Mouse (Mus musculus) intestine, embryonic 15.5 days (tissue): ENCODE measurements around the gene Trappc5. TPM values are rescaled to one million over a fixed set of nuclear protein-coding genes. Genes with fewer than 3 reads are reported as not detected.
A peak's percentile ranks its signal among the peaks of the same experiment; 100 is the strongest.

Experiments
- ATAC-seq: fragments of 200-750 bp; cut with Nextera tagmentation; 2 replicates; pipeline ENCODE4 v1.8.0; 2017; ENCODE audit warnings: moderate TSS enrichment, moderate library complexity
- H3K27ac ChIP-seq: fragments of 300-500 bp; sonication (generic); 2 replicates; pipeline ENCODE4 v1.5.1; 2015; ENCODE audit warnings: mild to moderate bottlenecking, inconsistent platforms
- H3K27me3 ChIP-seq: fragments of 300-500 bp; sonication (generic); replicated peaks from 2 replicates; pipeline ENCODE4 v1.6.1; 2015; ENCODE audit warnings: inconsistent platforms
- H3K36me3 ChIP-seq: fragments of 300-500 bp; sonication (generic); 2 replicates; pipeline ENCODE4 v1.6.1; 2015; ENCODE audit warnings: inconsistent platforms
- H3K4me1 ChIP-seq: fragments of 300-500 bp; sonication (generic); replicated peaks from 2 replicates; pipeline ENCODE4 v1.6.1; 2015; ENCODE audit warnings: inconsistent platforms
- H3K4me2 ChIP-seq: fragments of 300-500 bp; sonication (generic); replicated peaks from 2 replicates; pipeline ENCODE4 v1.6.1; 2015; ENCODE audit warnings: mild to moderate bottlenecking, inconsistent platforms
- H3K4me3 ChIP-seq: fragments of 300-500 bp; sonication (generic); replicated peaks from 2 replicates; pipeline ENCODE4 v1.5.1; 2015; ENCODE audit warnings: inconsistent platforms
- H3K9ac ChIP-seq: fragments of 300-500 bp; sonication (generic); 2 replicates; pipeline ENCODE4 v1.6.1; 2015; ENCODE audit warnings: inconsistent platforms
- H3K9me3 ChIP-seq: fragments of 300-500 bp; sonication (generic); 2 replicates; pipeline ENCODE4 v1.6.1; 2016; ENCODE audit warnings: inconsistent platforms
- WGBS: fragments of 180-500 bp; shearing (Covaris S2); methylation state at CpG from one replicate; pipeline ENCODE4 v1.1.7; 2015; 5-methylcytosine and 5-hydroxymethylcytosine counted together
- polyA plus RNA-seq: library from polyadenylated mRNA; unstranded; fragments of >200 nt; fragmentation: Nextera tagmentation; extraction: Ambion mirVana; gene quantifications from 2 replicates; pipeline ENCODE4 v1.2.1, GENCODE M21; 2015

Gene Trappc5
- polyA plus RNA-seq, 1 experiment from 2014 or later, result 36.0 TPM

GRCm38 (mm10) chr8:3654726-3655508 is 21.2 kb upstream of the Trappc5 start:
- Histone ChIP-seq H3K9ac (no peak overlapping the region), H3K4me1 (no peaks in the 10 kb centered on the region), H3K36me3 (no peaks in the 10 kb centered on the region), H3K9me3 (no peaks in the 10 kb centered on the region), H3K27me3 (no peaks in the 10 kb centered on the region), H3K27ac (no peak overlapping the region), H3K4me2 (no peak overlapping the region), H3K4me3 (no peak overlapping the region)
- ATAC-seq, result peak; percentile 12; the same call in 1 of the 2 replicates
- 70% methylated on average over 11 of the region's 11 CpGs for WGBS

GRCm38 (mm10) chr8:3655526-3655925 is 20.6 kb upstream of the Trappc5 start, which contains the start of gene Retn:
TSS of gene Retn (plus strand) at chr8:3655770.
- Histone ChIP-seq H3K9ac (no peak within 1 kb of the TSS), H3K4me2 (no peak within 1 kb of the TSS), H3K27me3 (no peaks in the 10 kb centered on the region), H3K36me3 (no peaks in the 10 kb centered on the region), H3K9me3 (no peaks in the 10 kb centered on the region), H3K4me1 (no peaks in the 10 kb centered on the region), H3K4me3 (no peak within 1 kb of the TSS), H3K27ac (no peak within 1 kb of the TSS)
- ATAC-seq, result no peak
- 70% methylated on average over 3 of the region's 3 CpGs for WGBS

GRCm38 (mm10) chr8:3656725-3657381 is 19.2 kb upstream of the Trappc5 start:
- Histone ChIP-seq H3K4me2 (no peak overlapping the region), H3K27ac (no peak overlapping the region), H3K4me3 (no peak overlapping the region), H3K9ac (no peak overlapping the region), H3K4me1 (no peaks in the 10 kb centered on the region), H3K9me3 (no peaks in the 10 kb centered on the region), H3K36me3 (no peaks in the 10 kb centered on the region), H3K27me3 (no peaks in the 10 kb centered on the region)
- WGBS, result 22% methylated on average over 7 of the region's 7 CpGs
- no peak for ATAC-seq

GRCm38 (mm10) chr8:3660889-3661288 is 15.2 kb upstream of the Trappc5 start:
- WGBS, result 83% methylated on average over 8 of the region's 8 CpGs
- Histone ChIP-seq H3K36me3 (no peaks in the 10 kb centered on the region), H3K9me3 (no peaks in the 10 kb centered on the region), H3K27me3 (no peaks in the 10 kb centered on the region), H3K4me2 (no peak overlapping the region), H3K27ac (no peak overlapping the region), H3K4me1 (no peaks in the 10 kb centered on the region; the same call in 1 of the 2 replicates), H3K9ac (no peak overlapping the region), H3K4me3 (no peak overlapping the region)
- no peak for ATAC-seq

GRCm38 (mm10) chr8:3664405-3664804 is 11.7 kb upstream of the Trappc5 start:
- H3K4me2 ChIP-seq, result no peak overlapping the region
- no peaks in the 10 kb centered on the region for H3K9me3 ChIP-seq
- no peaks in the 10 kb centered on the region for H3K27me3 ChIP-seq
- no peak overlapping the region for H3K9ac ChIP-seq
- no peak overlapping the region for H3K4me3 ChIP-seq
- H3K36me3 ChIP-seq, result no peaks in the 10 kb centered on the region
- 68% methylated on average over 5 of the region's 5 CpGs for WGBS
- ATAC-seq, result no peak
- no peak overlapping the region for H3K27ac ChIP-seq
- H3K4me1 ChIP-seq, result no peaks in the 10 kb centered on the region; the same call in 1 of the 2 replicates

GRCm38 (mm10) chr8:3665507-3665906 is 10.6 kb upstream of the Trappc5 start, which contains the start of gene Mcemp1:
TSS of gene Mcemp1 (plus strand) at chr8:3665754.
- 73% methylated on average over 6 of the region's 6 CpGs for WGBS
- ATAC-seq, result no peak
- no peak within 1 kb of the TSS for H3K4me2 ChIP-seq
- H3K4me1 ChIP-seq, result no peaks in the 10 kb centered on the region; the same call in 1 of the 2 replicates
- H3K9me3 ChIP-seq, result no peaks in the 10 kb centered on the region
- H3K4me3 ChIP-seq, result no peak within 1 kb of the TSS
- no peaks in the 10 kb centered on the region for H3K36me3 ChIP-seq
- H3K27me3 ChIP-seq, result no peaks in the 10 kb centered on the region
- H3K9ac ChIP-seq, result no peak within 1 kb of the TSS
- H3K27ac ChIP-seq, result no peak within 1 kb of the TSS

- Histone ChIP-seq H3K4me3 (no peak overlapping the region), H3K4me2 (no peak overlapping the region), H3K27me3 (no peaks in the 10 kb centered on the region), H3K9ac (no peak overlapping the region), H3K4me1 (no peaks in the 10 kb centered on the region), H3K36me3 (no peaks in the 10 kb centered on the region), H3K27ac (no peak overlapping the region), H3K9me3 (no peaks in the 10 kb centered on the region)
- no peak for ATAC-seq
- WGBS, result 79% methylated on average over 2 of the region's 2 CpGs
These were observed 5.7 kb upstream of the Trappc5 start for GRCm38 (mm10) chr8:3670388-3670787.

- no peaks in the 10 kb centered on the region for H3K36me3 ChIP-seq
- WGBS, result under 1% methylated on average over 23 of the region's 23 CpGs
- peak within 1 kb of the TSS; percentile 60 for H3K4me3 ChIP-seq
- H3K9ac ChIP-seq, result peak within 1 kb of the TSS; percentile 60
- peak; percentile 81 for ATAC-seq
- no peaks in the 10 kb centered on the region for H3K9me3 ChIP-seq
- H3K4me1 ChIP-seq, result no peaks in the 10 kb centered on the region
- H3K27ac ChIP-seq, result peak within 1 kb of the TSS; percentile 68
- H3K27me3 ChIP-seq, result no peaks in the 10 kb centered on the region
- peak within 1 kb of the TSS; percentile 94 for H3K4me2 ChIP-seq
These were observed 4.1 kb upstream of the Trappc5 start, which contains the start of gene Fcor for GRCm38 (mm10) chr8:3671980-3672491. TSS of gene Fcor (minus strand) at chr8:3672362.

- no peak overlapping the region for H3K9ac ChIP-seq
- no peaks in the 10 kb centered on the region for H3K9me3 ChIP-seq
- peaks cover 8% of the 10 kb centered on the region for H3K36me3 ChIP-seq
- ATAC-seq, result no peak
- 58% methylated on average over 3 of the region's 3 CpGs for WGBS
- H3K27me3 ChIP-seq, result no peaks in the 10 kb centered on the region
- H3K4me3 ChIP-seq, result no peak overlapping the region
- no peak overlapping the region for H3K4me2 ChIP-seq
- H3K27ac ChIP-seq, result no peak overlapping the region
- H3K4me1 ChIP-seq, result peaks cover 7% of the 10 kb centered on the region
These were observed 1.4 kb upstream of the Trappc5 start for GRCm38 (mm10) chr8:3674671-3675070.

- 3% methylated on average over 15 of the region's 15 CpGs for WGBS
- peak overlapping the region; percentile 88 for H3K9ac ChIP-seq
- peak; percentile 29 for ATAC-seq
These were observed 987 bp downstream of the Trappc5 start for GRCm38 (mm10) chr8:3676993-3677579.

GRCm38 (mm10) chr8:3678831-3679230 is 2.7 kb downstream of the Trappc5 start:
- Histone ChIP-seq H3K36me3 (peaks cover 14% of the 10 kb centered on the region), H3K4me2 (no peak overlapping the region)
- 98% methylated on average over 22 of the region's 23 CpGs for WGBS

More at GRCm38 (mm10) chr8:3676993-3677579, 987 bp downstream of the Trappc5 start:
- Histone ChIP-seq H3K27ac (peak overlapping the region; percentile 95), H3K27me3 (no peaks in the 10 kb centered on the region), H3K36me3 (peaks cover 14% of the 10 kb centered on the region), H3K4me3 (peak overlapping the region; percentile 77), H3K4me2 (peak overlapping the region; percentile 75), H3K4me1 (peaks cover 7% of the 10 kb centered on the region), H3K9me3 (no peaks in the 10 kb centered on the region)

GRCm38 (mm10) chr8:3679236-3679635 is 3.1 kb downstream of the Trappc5 start:
- no peak for ATAC-seq
- WGBS, result 96% methylated on average over 23 of the region's 23 CpGs
- Histone ChIP-seq H3K4me1 (peaks cover 7% of the 10 kb centered on the region), H3K9ac (no peak overlapping the region), H3K9me3 (no peaks in the 10 kb centered on the region), H3K4me3 (no peak overlapping the region), H3K27me3 (no peaks in the 10 kb centered on the region), H3K36me3 (peaks cover 14% of the 10 kb centered on the region), H3K27ac (no peak overlapping the region), H3K4me2 (no peak overlapping the region)

More at GRCm38 (mm10) chr8:3678831-3679230, 2.7 kb downstream of the Trappc5 start:
- ATAC-seq, result no peak
- H3K4me3 ChIP-seq, result no peak overlapping the region
- H3K9me3 ChIP-seq, result no peaks in the 10 kb centered on the region
- peaks cover 7% of the 10 kb centered on the region for H3K4me1 ChIP-seq
- H3K27me3 ChIP-seq, result no peaks in the 10 kb centered on the region
- no peak overlapping the region for H3K9ac ChIP-seq
- no peak overlapping the region for H3K27ac ChIP-seq
